Mouse (Mus musculus): Measurements from ENCODE around the gene Bcas3.

Gene Bcas3

GRCm38 (mm10) chr11:85352539-85353380 lies at the start of gene Bcas3:
Gene Bcas3 (plus strand): TSS chr11:85353167.
- DNase-seq (ENCODE audit: low read depth in 1 of 2, low spot score in 2 of 2), result peak; percentile 97

GRCm38 (mm10) chr11:85306577-85307260 lies 46.2 kb upstream of the Bcas3 start:
- no peak for DNase-seq (ENCODE audit: low read depth in 1 of 2, low spot score in 2 of 2)

- no peak for DNase-seq (ENCODE audit: low read depth in 1 of 2, low spot score in 2 of 2)
Observed at GRCm38 (mm10) chr11:85308799-85309198, 44.2 kb upstream of the Bcas3 start.

GRCm38 (mm10) chr11:85310407-85310712 lies 42.6 kb upstream of the Bcas3 start:
- DNase-seq (ENCODE audit: low read depth in 1 of 2, low spot score in 2 of 2), result no peak

- peak; percentile 88 to 92 for DNase-seq (ENCODE audit: low read depth in 1 of 2, low spot score in 2 of 2)
Observed at GRCm38 (mm10) chr11:85310713-85311574, 42.0 kb upstream of the Bcas3 start, which contains the start of gene Ppm1d. Gene Ppm1d (plus strand): TSS chr11:85311244.

GRCm38 (mm10) chr11:85311645-85312490 lies 41.1 kb upstream of the Bcas3 start:
- peak in 1 of 2 experiments; percentile 13 for DNase-seq (ENCODE audit: low read depth in 1 of 2, low spot score in 2 of 2)

GRCm38 (mm10) chr11:85312818-85313217 lies 40.1 kb upstream of the Bcas3 start:
- no peak for DNase-seq (ENCODE audit: low read depth in 1 of 2, low spot score in 2 of 2)

GRCm38 (mm10) chr11:85313361-85313760 lies 39.6 kb upstream of the Bcas3 start:
- no peak for DNase-seq (ENCODE audit: low read depth in 1 of 2, low spot score in 2 of 2)

- DNase-seq (ENCODE audit: low read depth in 1 of 2, low spot score in 2 of 2), result peak; percentile 6 to 26
Observed at GRCm38 (mm10) chr11:85323567-85324330, 29.2 kb upstream of the Bcas3 start.

- no peak for DNase-seq (ENCODE audit: low read depth in 1 of 2, low spot score in 2 of 2)
Observed at GRCm38 (mm10) chr11:85328717-85329116, 24.2 kb upstream of the Bcas3 start.

- no peak for DNase-seq (ENCODE audit: low read depth in 1 of 2, low spot score in 2 of 2)
Observed at GRCm38 (mm10) chr11:85329167-85329894, 23.6 kb upstream of the Bcas3 start.

GRCm38 (mm10) chr11:85334778-85335177 lies 18.2 kb upstream of the Bcas3 start:
- no peak for DNase-seq (ENCODE audit: low read depth in 1 of 2, low spot score in 2 of 2)

- DNase-seq (ENCODE audit: low read depth in 1 of 2, low spot score in 2 of 2), result no peak
Observed at GRCm38 (mm10) chr11:85339173-85339831, 13.7 kb upstream of the Bcas3 start.

GRCm38 (mm10) chr11:85340070-85340616 lies 12.8 kb upstream of the Bcas3 start:
- DNase-seq (ENCODE audit: low read depth in 1 of 2, low spot score in 2 of 2), result no peak

GRCm38 (mm10) chr11:85353819-85354218 lies 852 bp downstream of the Bcas3 start:
- DNase-seq (ENCODE audit: low read depth in 1 of 2, low spot score in 2 of 2), result no peak

- DNase-seq (ENCODE audit: low read depth in 1 of 2, low spot score in 2 of 2), result no peak
Observed at GRCm38 (mm10) chr11:85359641-85360040, 6.7 kb downstream of the Bcas3 start.

GRCm38 (mm10) chr11:85361621-85362020 lies 8.7 kb downstream of the Bcas3 start:
- no peak for DNase-seq (ENCODE audit: low read depth in 1 of 2, low spot score in 2 of 2)

- no peak for DNase-seq (ENCODE audit: low read depth in 1 of 2, low spot score in 2 of 2)
Observed at GRCm38 (mm10) chr11:85366168-85366567, 13.2 kb downstream of the Bcas3 start.
